8 mouse cellular contexts compared by ENCODE assay signal in genomic region chrY:4072666-4073065, GRCm38 (mm10).
A peak's percentile ranks its signal among the peaks of the same experiment; 100 is the strongest.
DNase-seq lines count a peak whose midpoint lies in the region; ATAC-seq and TF ChIP-seq lines count a peak whose summit lies in the region.
"Not testable (repeated sequence)": the region's sequence is repeated elsewhere in the genome, so short reads cannot be mapped to it uniquely, and the experiment has no call there.

No protein-coding gene starts in this region.

- H3K27me3 ChIP-seq in forebrain, embryonic 14.5 days (replicated peaks; ENCODE audit: control insufficient read depth, insufficient read depth, low read length); kidney, postnatal 0 days (ENCODE audit: insufficient read depth, low read length): not testable (repeated sequence)

- not testable (repeated sequence) for ATAC-seq in forebrain, embryonic 14.5 days; kidney, postnatal 0 days (replicated peaks; ENCODE audit: low FRiP score, low read depth)

- not testable (repeated sequence) for H3K4me2 ChIP-seq in forebrain, embryonic 14.5 days (ENCODE audit: low read length); kidney, postnatal 0 days (ENCODE audit: low read length)

- not testable (repeated sequence) for H3K36me3 ChIP-seq in forebrain, embryonic 14.5 days (ENCODE audit: control insufficient read depth, insufficient read depth, low read length); kidney, postnatal 0 days (ENCODE audit: insufficient read depth, low read length)

- H3K4me1 ChIP-seq in forebrain, embryonic 14.5 days (ENCODE audit: control insufficient read depth, insufficient read depth, low read length); kidney, postnatal 0 days (replicated peaks; ENCODE audit: insufficient read depth, low read length): not testable (repeated sequence)

- not testable (repeated sequence) for H3K4me3 ChIP-seq in forebrain, embryonic 14.5 days (ENCODE audit: low read depth, low read length); kidney, postnatal 0 days (replicated peaks; ENCODE audit: low read depth, low read length)

- not testable (repeated sequence) for H3K9ac ChIP-seq in forebrain, embryonic 14.5 days (ENCODE audit: low read length); kidney, postnatal 0 days (ENCODE audit: low read depth, low read length)

- not testable (repeated sequence) for H3K27ac ChIP-seq in forebrain, embryonic 14.5 days (ENCODE audit: low read depth, low read length); kidney, postnatal 0 days

- not testable (repeated sequence) for H3K9me3 ChIP-seq in forebrain, embryonic 14.5 days (replicated peaks; ENCODE audit: control insufficient read depth, low read length); kidney, postnatal 0 days (replicated peaks; ENCODE audit: low read length)

- DNase-seq in 3134 (ENCODE audit: extremely low read depth, insufficient read length, low spot score) (peak; percentile 44), ES-CJ7 (ENCODE audit: low read depth, low spot score) (peak; percentile 15), R1 (ENCODE audit: low read depth, low spot score) (peak; percentile 35)
- DNase-seq in c-Kit-negative CD71-positive TER-119-positive erythroid progenitor cells, embryonic 14.5 days (ENCODE audit: low read depth, low spot score) = peak; percentile 68
- peak; percentile 0 for DNase-seq in forebrain, embryonic 14.5 days (ENCODE audit: low spot score)
- peak; percentile 11 for DNase-seq in kidney, postnatal 0 days (ENCODE audit: low spot score)
- peak; percentile 84 for DNase-seq in naive thymus-derived CD4-positive, alpha-beta T cell, adult 2 months (ENCODE audit: low read depth)
- DNase-seq in telencephalon, adult 2 months (ENCODE audit: low read depth, low spot score) = peak; percentile 10

- not testable (repeated sequence) for TF ChIP-seq CTCF in kidney, postnatal 0 days (IDR thresholded peaks at IDR 0.05; ENCODE audit: low read depth)

- WGBS in forebrain, embryonic 14.5 days = 77% methylated on average over 3 of the region's 7 CpGs
- 75% methylated on average over 7 of the region's 7 CpGs for WGBS in kidney, postnatal 0 days

Comparison
In these comparisons a context has a peak if more than half of its experiments do, and no peak if none do; other contexts are left out.
1. DNase-seq: peak in every context shown above with its lines; median percentile 84 in naive thymus-derived CD4-positive, alpha-beta T cell, adult 2 months; 68 in c-Kit-negative CD71-positive TER-119-positive erythroid progenitor cells, embryonic 14.5 days; 44 in 3134; 35 in R1; 15 in ES-CJ7; 11 in kidney, postnatal 0 days; 10 in telencephalon, adult 2 months; 0 in forebrain, embryonic 14.5 days.